Mouse (Mus musculus): ENCODE results near the gene Gm19345.

Gm19345 gene

GRCm38 (mm10) chr7:19851858-19852570, at the start of gene Gm19345:
Gene Gm19345, plus strand, starts transcription at chr7:19852003.
- no peak for TF ChIP-seq GATA4 (IDR thresholded peaks at IDR 0.05; ENCODE audit: insufficient replicate concordance, low read length)

GRCm38 (mm10) chr7:19802995-19803394, 48.8 kb upstream of the Gm19345 start:
- no peak for TF ChIP-seq GATA4 (IDR thresholded peaks at IDR 0.05; ENCODE audit: insufficient replicate concordance, low read length)

- TF ChIP-seq GATA4 (IDR thresholded peaks at IDR 0.05; ENCODE audit: insufficient replicate concordance, low read length) = no peak
Measured at GRCm38 (mm10) chr7:19806356-19806969, 45.3 kb upstream of the Gm19345 start.

- TF ChIP-seq GATA4 (IDR thresholded peaks at IDR 0.05; ENCODE audit: insufficient replicate concordance, low read length) = no peak
Measured at GRCm38 (mm10) chr7:19809369-19809768, 42.4 kb upstream of the Gm19345 start.

GRCm38 (mm10) chr7:19811114-19811513, 40.7 kb upstream of the Gm19345 start:
- TF ChIP-seq GATA4 (IDR thresholded peaks at IDR 0.05; ENCODE audit: insufficient replicate concordance, low read length) = no peak

- no peak for TF ChIP-seq GATA4 (IDR thresholded peaks at IDR 0.05; ENCODE audit: insufficient replicate concordance, low read length)
Measured at GRCm38 (mm10) chr7:19813161-19813560, 38.6 kb upstream of the Gm19345 start.

GRCm38 (mm10) chr7:19813579-19814122, 38.2 kb upstream of the Gm19345 start:
- no peak for TF ChIP-seq GATA4 (IDR thresholded peaks at IDR 0.05; ENCODE audit: insufficient replicate concordance, low read length)

- no peak for TF ChIP-seq GATA4 (IDR thresholded peaks at IDR 0.05; ENCODE audit: insufficient replicate concordance, low read length)
Measured at GRCm38 (mm10) chr7:19815296-19816223, 36.2 kb upstream of the Gm19345 start.

GRCm38 (mm10) chr7:19816224-19816771, 35.5 kb upstream of the Gm19345 start:
- no peak for TF ChIP-seq GATA4 (IDR thresholded peaks at IDR 0.05; ENCODE audit: insufficient replicate concordance, low read length)

- no peak for TF ChIP-seq GATA4 (IDR thresholded peaks at IDR 0.05; ENCODE audit: insufficient replicate concordance, low read length)
Measured at GRCm38 (mm10) chr7:19817382-19818105, 34.3 kb upstream of the Gm19345 start.

- TF ChIP-seq GATA4 (IDR thresholded peaks at IDR 0.05; ENCODE audit: insufficient replicate concordance, low read length) = no peak
Measured at GRCm38 (mm10) chr7:19818440-19818839, 33.4 kb upstream of the Gm19345 start.

GRCm38 (mm10) chr7:19818875-19819274, 32.9 kb upstream of the Gm19345 start:
- TF ChIP-seq GATA4 (IDR thresholded peaks at IDR 0.05; ENCODE audit: insufficient replicate concordance, low read length) = no peak

GRCm38 (mm10) chr7:19820347-19821048, 31.3 kb upstream of the Gm19345 start:
- no peak for TF ChIP-seq GATA4 (IDR thresholded peaks at IDR 0.05; ENCODE audit: insufficient replicate concordance, low read length)

- TF ChIP-seq GATA4 (IDR thresholded peaks at IDR 0.05; ENCODE audit: insufficient replicate concordance, low read length) = no peak
Measured at GRCm38 (mm10) chr7:19821633-19822032, 30.2 kb upstream of the Gm19345 start.
